Mouse (Mus musculus) lung, embryonic 14.5 days (tissue): ENCODE measurements around the gene Soga1. TPM values are rescaled to one million over a fixed set of nuclear protein-coding genes. Genes with fewer than 3 reads are reported as not detected.

ENCODE experiments used
- ATAC-seq: fragments of 200-750 bp; cut with Nextera tagmentation; 2 replicates; pipeline ENCODE4 v1.8.0; 2017; ENCODE audit warnings: mild to moderate bottlenecking, moderate TSS enrichment, moderate library complexity; ENCODE audit not compliant: insufficient read depth
- DNase-seq: peaks from one replicate; pipeline ENCODE4 v3.0.0-alpha.2; 2015
- H3K27ac ChIP-seq: fragments of 300-500 bp; sonication (generic); 2 replicates; pipeline ENCODE4 v1.5.1; 2014; ENCODE audit warnings: low read depth, mild to moderate bottlenecking, moderate library complexity
- H3K27me3 ChIP-seq: fragments of 300-500 bp; sonication (generic); 2 replicates; pipeline ENCODE4 v1.6.1; 2014; ENCODE audit warnings: low read length, control low read depth; ENCODE audit not compliant: insufficient read depth
- H3K36me3 ChIP-seq: fragments of 300-500 bp; sonication (generic); 2 replicates; pipeline ENCODE4 v1.6.1; 2014; ENCODE audit warnings: control low read depth; ENCODE audit not compliant: insufficient read depth
- H3K4me1 ChIP-seq: fragments of 300-500 bp; sonication (generic); 2 replicates; pipeline ENCODE4 v1.6.1; 2014; ENCODE audit warnings: antibody characterized with exemption, control low read depth; ENCODE audit not compliant: insufficient read depth
- H3K4me2 ChIP-seq: fragments of 300-500 bp; sonication (generic); 2 replicates; pipeline ENCODE4 v1.6.1; 2014; ENCODE audit warnings: mild to moderate bottlenecking
- H3K4me3 ChIP-seq: fragments of 300-500 bp; sonication (generic); 2 replicates; pipeline ENCODE4 v1.5.1; 2014; ENCODE audit warnings: low read depth, low read length
- H3K9ac ChIP-seq: fragments of 300-500 bp; sonication (generic); 2 replicates; pipeline ENCODE4 v1.6.1; 2014
- H3K9me3 ChIP-seq: fragments of 300-500 bp; sonication (generic); 2 replicates; pipeline ENCODE4 v1.6.1; 2016; ENCODE audit warnings: low read depth, low read length, control low read depth
- CTCF ChIP-seq: IDR thresholded peaks from 2 replicates; pipeline ENCODE4 v1.5.1; 2016; ENCODE audit warnings: antibody characterized with exemption, low read depth
- WGBS: fragments of 180-500 bp; shearing (Covaris S2); extraction: QIAGEN DNeasy Blood & Tissue Kit; methylation state at CpG from one replicate; pipeline ENCODE4 v1.1.7; 2014; 5-methylcytosine and 5-hydroxymethylcytosine counted together
- polyA plus RNA-seq: library from polyadenylated mRNA; unstranded; fragments of >200 nt; fragmentation: Nextera tagmentation; extraction: Ambion mirVana; gene quantifications from 2 replicates; pipeline ENCODE4 v1.2.1, GENCODE M21; 2014

Soga1 gene
- polyA plus RNA-seq, 1 experiment from 2014 or later, result 8.9 TPM

DNA sequence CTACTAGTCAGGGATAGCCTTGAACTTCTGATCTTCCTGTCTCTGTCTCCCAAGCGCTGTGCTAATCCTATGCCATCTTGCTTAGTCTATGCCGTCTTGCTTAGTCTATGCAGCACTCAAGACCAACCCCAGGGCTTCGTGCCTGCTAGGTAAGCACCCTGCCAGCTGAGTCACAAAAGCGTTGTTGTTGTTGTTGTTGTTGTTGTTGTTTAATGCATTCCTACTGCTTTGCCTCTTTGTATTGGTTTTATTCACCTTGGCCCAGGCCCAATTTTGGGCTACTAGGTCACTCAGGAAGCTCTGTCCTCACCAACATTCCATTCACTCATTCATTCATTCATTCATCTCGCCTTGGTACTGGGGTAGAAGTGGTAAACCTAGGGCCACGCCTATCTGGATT lies 23.3 kb downstream of the Soga1 start:
- H3K4me3 ChIP-seq, result no peak overlapping the region
- H3K4me1 ChIP-seq, result peaks cover 17% of the 10 kb centered on the region; the same call in 1 of the 2 replicates
- H3K9ac ChIP-seq, result no peak overlapping the region
- H3K4me2 ChIP-seq, result no peak overlapping the region
- peak overlapping the region; percentile 88 for H3K27ac ChIP-seq
- H3K27me3 ChIP-seq, result no peaks in the 10 kb centered on the region
- no peaks in the 10 kb centered on the region for H3K9me3 ChIP-seq
- H3K36me3 ChIP-seq, result peaks cover 74% of the 10 kb centered on the region
- WGBS, result 84% methylated on average over 6 of the region's 6 CpGs
- DNase-seq (no peak), ATAC-seq (no peak)
- no peak for TF ChIP-seq CTCF

DNA sequence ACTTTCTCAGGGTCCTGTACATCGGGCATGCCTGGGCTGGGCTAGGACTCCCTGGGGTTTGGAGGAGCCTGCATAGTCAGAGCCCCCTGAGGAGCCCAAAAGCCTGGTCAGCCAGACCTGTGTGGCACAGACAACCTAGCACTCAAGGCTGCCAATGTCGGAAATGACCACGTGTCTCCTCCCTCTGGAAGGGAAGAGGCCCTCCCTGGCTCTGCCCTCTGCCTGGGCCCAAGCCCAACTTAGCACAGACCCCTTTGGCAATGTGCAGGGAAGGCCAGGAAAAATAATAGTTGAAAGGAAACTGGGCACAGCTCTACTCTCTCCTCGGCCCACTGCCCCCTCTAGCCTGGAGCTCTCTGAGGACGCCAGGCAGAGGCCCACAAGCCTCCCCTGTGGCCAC lies 24.2 kb downstream of the Soga1 start:
- 55% methylated on average over 5 of the region's 5 CpGs for WGBS
- no peak overlapping the region for H3K4me2 ChIP-seq
- no peak overlapping the region for H3K4me3 ChIP-seq
- H3K27me3 ChIP-seq, result no peaks in the 10 kb centered on the region
- H3K4me1 ChIP-seq, result peaks cover 17% of the 10 kb centered on the region; the same call in 1 of the 2 replicates
- no peak for TF ChIP-seq CTCF
- ATAC-seq (peak; percentile 15), DNase-seq (peak; percentile 50)
- peak overlapping the region; percentile 88 for H3K27ac ChIP-seq
- H3K9ac ChIP-seq, result peak overlapping the region; percentile 29
- peaks cover 70% of the 10 kb centered on the region for H3K36me3 ChIP-seq
- no peaks in the 10 kb centered on the region for H3K9me3 ChIP-seq

DNA sequence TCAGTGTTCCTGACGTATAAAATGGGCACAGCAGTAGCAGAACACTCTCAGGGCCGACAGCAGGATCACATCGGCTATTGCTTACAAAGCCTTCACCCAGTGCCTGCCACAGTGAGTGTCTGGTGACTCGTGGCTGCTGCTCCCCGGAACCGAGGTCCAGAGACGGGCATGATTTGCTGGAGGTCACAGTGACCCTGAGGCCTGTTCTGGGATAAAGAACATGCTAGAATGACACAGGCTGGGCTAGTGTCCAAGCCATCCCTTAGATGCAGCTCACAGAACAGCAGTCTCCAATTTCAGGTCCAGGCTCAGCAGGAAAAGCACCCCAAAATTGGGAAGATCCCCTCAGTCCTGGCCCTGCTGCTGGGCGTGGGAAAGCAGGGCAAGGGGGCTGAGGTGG lies 24.8 kb downstream of the Soga1 start:
- Histone ChIP-seq H3K4me3 (no peak overlapping the region), H3K9me3 (no peaks in the 10 kb centered on the region), H3K4me2 (no peak overlapping the region), H3K9ac (no peak overlapping the region), H3K36me3 (peaks cover 70% of the 10 kb centered on the region), H3K27ac (peak overlapping the region; percentile 88), H3K4me1 (peaks cover 16% of the 10 kb centered on the region; the same call in 1 of the 2 replicates), H3K27me3 (no peaks in the 10 kb centered on the region)
- DNase-seq (peak; percentile 89), ATAC-seq (peak; percentile 62)
- 68% methylated on average over 8 of the region's 8 CpGs for WGBS
- TF ChIP-seq CTCF, result no peak

DNA sequence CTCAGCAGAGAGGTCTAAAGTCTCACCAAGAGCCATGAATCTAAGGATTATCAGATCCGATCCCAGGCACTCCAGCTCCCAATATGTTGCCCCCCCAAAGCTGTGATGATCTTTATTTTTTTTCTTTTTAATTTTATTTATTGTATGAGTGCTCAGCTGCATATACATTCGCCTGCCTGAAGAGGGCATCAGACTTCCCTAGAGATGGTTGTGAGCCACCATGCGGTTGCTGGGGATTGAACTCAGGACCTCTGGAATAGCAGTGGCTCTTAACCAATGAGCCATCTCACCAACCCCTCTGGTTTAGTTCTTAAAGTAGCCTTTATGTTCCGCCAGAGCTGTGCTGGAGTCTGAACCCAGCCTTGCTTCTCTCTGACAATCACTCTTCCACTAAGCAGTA lies 25.3 kb downstream of the Soga1 start:
- H3K4me2 ChIP-seq, result no peak overlapping the region
- DNase-seq, result peak; percentile 43
- 73% methylated on average over 4 of the region's 4 CpGs for WGBS
- no peaks in the 10 kb centered on the region for H3K9me3 ChIP-seq
- no peak overlapping the region for H3K9ac ChIP-seq
- no peak overlapping the region for H3K4me3 ChIP-seq
- H3K4me1 ChIP-seq, result peaks cover 11% of the 10 kb centered on the region; the same call in 1 of the 2 replicates
- no peak for ATAC-seq
- peak; percentile 43 for TF ChIP-seq CTCF
- H3K27me3 ChIP-seq, result no peaks in the 10 kb centered on the region
- H3K36me3 ChIP-seq, result peaks cover 69% of the 10 kb centered on the region
- H3K27ac ChIP-seq, result peak overlapping the region; percentile 88; the same call in 1 of the 2 replicates

DNA sequence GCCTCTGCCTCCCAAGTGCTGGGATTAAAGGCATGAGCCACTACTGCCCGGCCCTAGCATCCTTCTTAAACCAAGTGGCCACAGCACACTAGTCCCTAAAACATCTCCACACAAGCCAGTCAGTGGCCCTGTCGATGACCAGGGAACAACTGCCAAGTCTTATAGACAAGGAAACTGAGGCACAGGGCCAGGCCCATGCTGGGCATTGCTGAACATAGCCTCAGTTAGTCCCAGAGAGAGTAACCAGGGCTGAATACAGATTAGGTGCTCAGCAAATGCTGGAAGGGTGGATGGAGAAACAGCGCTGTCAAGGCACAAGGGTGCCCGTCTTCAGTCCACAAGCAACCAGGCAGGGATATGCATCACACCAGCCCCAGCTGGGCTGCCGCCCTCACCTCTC lies 25.9 kb downstream of the Soga1 start:
- no peak overlapping the region for H3K27ac ChIP-seq
- H3K4me1 ChIP-seq, result peaks cover 7% of the 10 kb centered on the region; the same call in 1 of the 2 replicates
- H3K36me3 ChIP-seq, result peaks cover 69% of the 10 kb centered on the region

DNA sequence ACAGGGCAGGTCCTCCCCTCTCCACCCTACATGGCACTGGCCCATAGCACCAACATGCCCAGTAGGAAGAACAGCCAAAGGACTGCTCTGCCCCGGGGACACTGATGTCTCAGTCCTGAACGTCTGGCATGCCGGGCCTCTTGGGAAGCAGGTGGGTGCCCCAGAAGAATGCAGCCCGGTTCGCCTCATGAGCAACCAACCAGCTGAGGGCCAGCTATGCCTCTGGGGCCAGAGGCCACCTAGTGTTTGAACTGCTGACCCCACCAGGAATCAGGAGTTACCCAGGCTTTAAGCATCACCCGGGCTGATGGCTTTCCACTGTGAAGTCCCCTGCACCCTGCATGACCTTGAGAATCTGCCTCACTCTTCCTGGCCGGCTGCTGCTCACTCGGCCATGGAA lies 26.6 kb downstream of the Soga1 start:
- no peak overlapping the region for H3K4me2 ChIP-seq
- H3K9ac ChIP-seq, result no peak overlapping the region
- no peak overlapping the region for H3K27ac ChIP-seq
- TF ChIP-seq CTCF, result no peak
- H3K9me3 ChIP-seq, result no peaks in the 10 kb centered on the region
- ATAC-seq (no peak), DNase-seq (no peak)
- H3K4me3 ChIP-seq, result no peak overlapping the region
- H3K36me3 ChIP-seq, result peaks cover 63% of the 10 kb centered on the region
- 75% methylated on average over 8 of the region's 8 CpGs for WGBS
- peaks cover 7% of the 10 kb centered on the region; the same call in 1 of the 2 replicates for H3K4me1 ChIP-seq
- no peaks in the 10 kb centered on the region for H3K27me3 ChIP-seq

More for the DNA sequence above, 25.9 kb downstream of the Soga1 start:
- H3K9me3 ChIP-seq, result no peaks in the 10 kb centered on the region
- H3K27me3 ChIP-seq, result no peaks in the 10 kb centered on the region
- no peak for TF ChIP-seq CTCF
- no peak for DNase-seq
- no peak for ATAC-seq
- no peak overlapping the region for H3K4me3 ChIP-seq
- H3K9ac ChIP-seq, result no peak overlapping the region
- 91% methylated on average over 5 of the region's 5 CpGs for WGBS
- no peak overlapping the region for H3K4me2 ChIP-seq

DNA sequence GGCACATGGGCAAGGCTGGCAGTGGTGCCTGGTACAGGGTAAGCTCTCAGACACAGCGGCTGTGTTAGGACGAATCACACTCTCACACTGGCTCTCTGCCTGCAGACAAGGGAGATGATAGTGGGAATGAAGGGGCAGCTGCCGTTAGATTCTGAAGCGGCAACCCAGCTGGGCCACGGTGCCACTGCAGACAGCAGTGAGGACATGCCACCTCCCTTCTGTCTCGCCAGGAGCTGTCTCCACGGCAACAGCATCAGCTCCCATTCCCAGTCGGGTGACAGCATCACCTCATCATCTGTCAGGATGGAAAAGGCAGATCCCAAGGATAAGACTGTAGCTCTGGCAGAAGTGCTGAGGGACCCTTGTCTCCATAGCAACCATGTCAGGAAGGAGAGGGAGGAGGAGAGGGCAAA lies 29.2 kb downstream of the Soga1 start:
- Histone ChIP-seq H3K4me2 (no peak overlapping the region), H3K27me3 (no peaks in the 10 kb centered on the region), H3K27ac (no peak overlapping the region), H3K36me3 (peaks cover 69% of the 10 kb centered on the region), H3K9ac (no peak overlapping the region), H3K4me1 (no peaks in the 10 kb centered on the region), H3K4me3 (no peak overlapping the region), H3K9me3 (no peaks in the 10 kb centered on the region)
- DNase-seq (peak; percentile 59), ATAC-seq (no peak)
- 49% methylated on average over 8 of the region's 8 CpGs for WGBS
- TF ChIP-seq CTCF, result no peak
